Mouse (Mus musculus) urinary bladder, postnatal 10 days (tissue): Measurements from ENCODE around the gene Epn3.

Experiments used
- DNase-seq: peaks from one replicate; pipeline ENCODE4 v3.0.0; 2022; ENCODE audit warnings: low spot score

Epn3 gene

GRCm38 (mm10) chr11:94469136-94470064 lies 30.4 kb downstream of the Epn3 start:
- no peak for DNase-seq

GRCm38 (mm10) chr11:94468582-94469064 lies 31.2 kb downstream of the Epn3 start:
- no peak for DNase-seq

- DNase-seq, result no peak
These were observed 33.4 kb downstream of the Epn3 start for GRCm38 (mm10) chr11:94466333-94466855.

- DNase-seq, result no peak
These were observed 35.6 kb downstream of the Epn3 start for GRCm38 (mm10) chr11:94464170-94464569.

DNA sequence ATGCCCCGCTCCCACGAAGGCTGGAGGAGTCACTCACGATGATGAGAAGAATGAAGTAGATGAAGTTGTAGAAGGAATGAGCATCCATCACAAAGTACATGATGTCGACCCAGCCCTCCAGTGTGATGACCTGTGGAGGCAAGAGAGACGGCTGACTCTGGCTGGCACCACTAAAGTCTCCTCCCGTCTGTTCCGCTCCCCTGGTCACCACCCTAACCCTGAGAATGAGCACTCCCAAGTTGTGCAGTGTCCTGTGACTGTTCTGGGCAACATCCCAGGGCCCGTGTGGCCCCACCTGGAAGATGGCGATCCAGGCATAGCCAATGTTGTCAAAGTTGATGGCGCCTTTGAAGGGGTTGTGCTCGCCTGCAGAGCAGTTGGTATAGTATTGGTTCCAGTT lies 37.9 kb downstream of the Epn3 start:
- no peak for DNase-seq

DNA sequence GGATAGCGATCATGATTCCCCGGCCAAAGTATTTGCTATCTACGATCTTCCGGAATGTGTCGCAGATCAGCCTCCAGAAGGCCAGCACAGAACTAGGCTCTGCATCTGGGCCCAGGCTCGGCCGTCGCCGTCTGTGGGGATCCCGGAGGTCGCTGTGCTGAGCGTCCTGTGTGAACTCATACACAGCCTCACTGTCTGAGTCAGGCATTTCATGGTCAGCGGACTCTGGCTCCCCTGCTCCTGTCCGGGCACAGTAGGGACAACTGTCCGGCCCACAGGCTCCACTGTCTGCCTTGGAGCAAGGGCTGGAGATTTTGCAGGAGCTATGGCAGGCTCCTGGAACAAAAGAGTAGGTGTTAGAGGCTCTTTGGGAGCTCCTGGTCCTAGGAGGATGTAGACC lies 42.8 kb downstream of the Epn3 start:
- no peak for DNase-seq

DNA sequence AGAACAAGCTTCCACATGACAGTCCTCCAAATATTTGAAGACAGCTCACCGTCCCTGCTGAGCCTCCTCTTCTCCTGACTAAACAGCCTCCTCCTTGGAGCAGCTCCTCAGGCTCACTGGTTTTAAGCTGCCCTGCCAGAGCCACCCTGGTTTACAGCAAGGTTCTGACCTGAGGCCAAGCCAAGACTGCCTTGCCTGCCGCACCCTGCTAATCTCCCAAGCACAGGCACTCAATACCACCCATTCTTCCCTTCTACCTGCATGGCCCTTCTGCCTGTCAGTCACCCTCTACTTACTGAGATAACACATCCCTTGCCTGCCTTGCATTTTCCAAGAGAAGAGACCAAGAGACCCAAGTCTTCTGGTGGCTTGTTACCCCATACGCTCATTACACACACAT lies 43.4 kb downstream of the Epn3 start:
- DNase-seq, result no peak

DNA sequence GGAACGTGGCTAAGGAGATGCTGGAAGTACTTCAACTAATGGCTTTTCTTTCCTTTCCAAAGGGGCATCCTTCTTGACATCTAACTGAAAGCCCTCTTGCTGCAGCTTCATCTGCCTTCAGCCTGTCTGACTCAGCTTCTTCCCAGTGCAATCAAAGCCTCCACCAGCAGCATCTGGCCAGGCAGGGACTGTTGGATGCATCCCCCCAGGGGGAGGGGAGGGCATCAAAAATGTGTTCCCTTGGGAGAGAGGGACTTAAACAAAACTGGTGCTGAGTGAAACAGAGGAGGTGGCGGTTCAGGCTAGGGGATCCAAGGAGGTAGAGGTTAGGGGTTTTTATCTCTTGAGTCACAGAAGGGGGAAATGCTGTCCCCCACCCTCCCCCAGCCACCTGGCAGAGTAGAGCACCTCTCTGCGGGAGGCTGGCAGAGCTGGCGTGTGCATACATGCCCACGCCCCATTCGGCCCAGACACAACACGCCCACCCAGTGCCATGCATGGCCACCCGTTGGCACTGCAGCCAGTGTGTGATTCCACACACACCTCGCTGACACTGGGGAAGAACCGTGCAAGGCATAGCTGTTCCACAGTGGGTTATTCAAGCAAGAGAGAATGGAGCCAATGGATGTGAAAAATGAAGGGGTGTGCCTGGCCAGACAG lies 44.5 kb downstream of the Epn3 start:
- DNase-seq, result no peak

GRCm38 (mm10) chr11:94454756-94455155 lies 45.0 kb downstream of the Epn3 start:
- DNase-seq, result no peak

DNA sequence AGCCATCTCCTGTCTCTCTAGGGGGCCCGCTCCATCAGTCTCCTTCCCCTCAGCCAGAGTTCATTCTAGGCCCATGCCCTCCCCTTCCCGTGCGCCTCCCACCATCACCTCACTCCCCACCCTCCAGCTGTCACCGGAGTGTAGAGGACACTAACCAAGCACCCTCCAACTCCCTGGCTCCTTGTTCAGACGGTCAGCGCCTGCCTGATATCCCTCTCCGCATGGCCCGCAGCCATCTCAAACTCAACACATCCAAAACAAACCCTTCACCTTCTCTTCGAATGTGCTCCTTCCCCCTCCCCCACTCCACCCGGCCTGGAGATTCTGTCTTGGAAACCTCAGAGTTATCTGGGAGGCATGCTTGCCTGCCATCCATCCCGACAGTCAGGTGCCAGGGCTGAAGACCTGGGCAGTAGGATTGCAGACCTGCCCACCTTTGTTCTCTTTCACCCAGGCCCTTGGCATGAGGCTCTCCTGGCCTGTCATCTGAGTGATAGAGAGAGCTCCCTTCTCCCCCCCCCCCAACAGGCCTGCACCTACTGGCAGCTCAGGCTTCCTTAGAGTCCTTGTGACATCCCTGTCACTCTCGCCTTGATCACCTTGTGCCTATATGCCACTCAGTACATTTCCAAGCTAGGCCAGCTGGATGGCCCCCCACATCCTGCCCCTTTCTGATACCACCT lies 48.5 kb downstream of the Epn3 start:
- no peak for DNase-seq

DNA sequence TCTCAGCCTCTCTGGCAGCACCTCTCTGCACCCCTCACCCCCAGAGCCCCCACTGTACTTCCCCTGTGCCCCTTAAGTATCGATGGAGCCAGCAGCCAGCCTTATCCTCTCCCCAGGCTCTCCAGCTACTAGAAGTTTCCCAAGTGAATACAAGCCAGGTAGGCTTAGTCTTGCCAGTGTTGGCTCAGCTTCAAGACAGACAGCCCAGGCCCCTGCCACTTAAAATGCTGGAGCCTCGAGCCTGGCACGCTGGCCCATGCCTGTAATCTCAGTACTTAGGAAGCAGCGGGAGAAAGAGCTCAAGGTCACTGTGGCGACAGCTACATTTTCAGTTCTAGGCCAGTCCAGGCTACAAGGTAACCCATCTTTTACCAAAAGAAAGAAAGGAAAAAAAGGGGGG lies 49.9 kb downstream of the Epn3 start:
- no peak for DNase-seq

- DNase-seq, result no peak
These were observed 50.5 kb downstream of the Epn3 start for GRCm38 (mm10) chr11:94449239-94449638.

- DNase-seq, result no peak
These were observed 52.8 kb downstream of the Epn3 start for GRCm38 (mm10) chr11:94447017-94447416.

GRCm38 (mm10) chr11:94445300-94445699 lies 54.5 kb downstream of the Epn3 start:
- DNase-seq, result no peak

DNA sequence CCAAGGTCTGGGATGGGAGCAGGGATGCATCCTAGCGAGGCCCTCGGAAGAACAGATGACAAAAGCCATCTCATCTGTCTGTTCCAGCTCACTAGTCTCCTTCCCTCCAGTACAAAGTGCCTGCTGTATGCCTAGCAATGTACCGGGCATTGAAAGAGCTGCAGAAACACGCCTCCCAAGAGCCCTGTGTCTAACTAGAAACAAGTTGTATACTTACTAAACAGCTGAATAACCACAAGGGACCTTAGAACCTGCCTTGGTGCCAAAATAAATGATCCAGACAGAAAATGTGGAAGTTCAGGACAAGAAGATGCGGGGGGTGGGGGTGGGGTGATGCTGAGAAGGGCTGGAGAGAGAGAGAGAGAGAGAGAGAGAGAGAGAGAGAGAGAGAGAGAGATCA lies 54.9 kb downstream of the Epn3 start:
- DNase-seq, result no peak

GRCm38 (mm10) chr11:94441752-94442151 lies 58.0 kb downstream of the Epn3 start:
- DNase-seq, result no peak

- no peak for DNase-seq
These were observed 58.7 kb downstream of the Epn3 start for GRCm38 (mm10) chr11:94441122-94441521.

DNA sequence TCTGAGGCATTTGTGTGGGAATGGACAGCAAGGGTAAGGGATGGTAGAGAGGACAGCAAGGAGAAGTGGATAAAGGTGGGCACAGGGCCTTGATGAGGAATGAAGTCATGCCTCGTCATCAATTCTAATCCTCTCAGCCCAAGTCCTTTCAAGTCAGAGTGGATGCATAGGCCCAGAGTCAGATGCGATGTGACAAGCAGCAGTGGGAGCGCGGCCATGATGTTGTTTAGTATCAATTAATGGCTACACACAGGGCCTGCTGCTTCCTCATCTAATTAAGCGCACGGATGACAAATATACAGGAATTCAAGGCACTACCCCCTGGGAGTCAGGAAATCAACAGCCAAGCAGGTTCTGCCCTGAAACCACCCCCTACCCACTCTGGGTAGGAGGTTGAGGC lies 59.4 kb downstream of the Epn3 start:
- DNase-seq, result no peak
